Mouse (Mus musculus) adrenal gland, postnatal 14 days (tissue): ENCODE results near the gene Edaradd. TPM values are rescaled to one million over a fixed set of nuclear protein-coding genes. Genes with fewer than 3 reads are reported as not detected.
A peak's percentile ranks its signal among the peaks of the same experiment; 100 is the strongest.

Source experiments
- DNase-seq: peaks from one replicate; pipeline ENCODE4 v3.0.0; 2021; ENCODE audit warnings: mixed read lengths
- total RNA-seq: library from RNA; stranded (reverse); gene quantifications from 2 replicates; pipeline ENCODE4 v1.2.3, GENCODE M21; 2021

Edaradd gene
- total RNA-seq, 1 experiment from 2014 or later = 0.19 TPM

- peak; percentile 77 for DNase-seq
Observed at GRCm38 (mm10) chr13:12460443-12460842, 59.8 kb downstream of the Edaradd start.

GRCm38 (mm10) chr13:12456711-12457110 lies 63.5 kb downstream of the Edaradd start:
- no peak for DNase-seq

- no peak for DNase-seq
Observed at GRCm38 (mm10) chr13:12454686-12455390, 65.4 kb downstream of the Edaradd start.

GRCm38 (mm10) chr13:12453150-12453549 lies 67.1 kb downstream of the Edaradd start:
- no peak for DNase-seq

- peak; percentile 39 for DNase-seq
Observed at GRCm38 (mm10) chr13:12442008-12442587, 78.1 kb downstream of the Edaradd start.

- DNase-seq = no peak
Observed at GRCm38 (mm10) chr13:12440813-12441212, 79.4 kb downstream of the Edaradd start.

- no peak for DNase-seq
Observed at GRCm38 (mm10) chr13:12439586-12439985, 80.7 kb downstream of the Edaradd start.

- DNase-seq = peak; percentile 20
Observed at GRCm38 (mm10) chr13:12433843-12434242, 86.4 kb downstream of the Edaradd start.

GRCm38 (mm10) chr13:12428556-12428955 lies 91.7 kb downstream of the Edaradd start:
- DNase-seq = no peak

Other genes starting within 250 kb of the Edaradd start
- 8.2 and 8.3 TPM in 2 replicates for gene Actn2, start 179.7 kb downstream of the Edaradd start, total RNA-seq
- gene Heatr1, start 125.4 kb downstream of the Edaradd start, total RNA-seq = 39.8 and 42.6 TPM in 2 replicates
- 59.3 and 67.7 TPM in 2 replicates for gene Lgals8, start 55.5 kb downstream of the Edaradd start, total RNA-seq
- 13.6 and 15.0 TPM in 2 replicates for gene Ero1lb, start 45.4 kb upstream of the Edaradd start, total RNA-seq